Mouse (Mus musculus) kidney, embryonic 16.5 days (tissue): ENCODE results near the gene Cntn6. TPM values are rescaled to one million over a fixed set of nuclear protein-coding genes. Genes with fewer than 3 reads are reported as not detected.

Source experiments
- ATAC-seq: fragments of 200-750 bp; cut with Nextera tagmentation; 2 replicates; pipeline ENCODE4 v1.8.0; 2017; ENCODE audit warnings: moderate TSS enrichment; ENCODE audit not compliant: low FRiP score, low TSS enrichment
- H3K27ac ChIP-seq: fragments of 300-500 bp; sonication (generic); 2 replicates; pipeline ENCODE4 v1.5.1; 2014; ENCODE audit warnings: low read length
- H3K27me3 ChIP-seq: fragments of 300-500 bp; sonication (generic); 2 replicates; pipeline ENCODE4 v1.6.1; 2014; ENCODE audit warnings: low read length, control low read depth, mixed read lengths; ENCODE audit not compliant: insufficient read depth
- H3K36me3 ChIP-seq: fragments of 300-500 bp; sonication (generic); 2 replicates; pipeline ENCODE4 v1.6.1; 2014; ENCODE audit warnings: low read length, control low read depth, mixed read lengths; ENCODE audit not compliant: insufficient read depth
- H3K4me1 ChIP-seq: fragments of 300-500 bp; sonication (generic); 2 replicates; pipeline ENCODE4 v1.6.1; 2014; ENCODE audit warnings: low read length, control low read depth, mixed read lengths; ENCODE audit not compliant: insufficient read depth
- H3K4me2 ChIP-seq: fragments of 300-500 bp; sonication (generic); replicated peaks from 2 replicates; pipeline ENCODE4 v1.6.1; 2014; ENCODE audit warnings: low read depth, low read length
- H3K4me3 ChIP-seq: fragments of 300-500 bp; sonication (generic); 2 replicates; pipeline ENCODE4 v1.5.1; 2014; ENCODE audit warnings: mild to moderate bottlenecking, low read length
- H3K9ac ChIP-seq: fragments of 300-500 bp; sonication (generic); replicated peaks from 2 replicates; pipeline ENCODE4 v1.6.1; 2014; ENCODE audit warnings: low read length
- H3K9me3 ChIP-seq: fragments of 300-500 bp; sonication (generic); 2 replicates; pipeline ENCODE4 v1.6.1; 2016; ENCODE audit warnings: low read length, control low read depth
- WGBS: fragments of 180-500 bp; shearing (Covaris S2); extraction: QIAGEN DNeasy Blood & Tissue Kit; methylation state at CpG from one replicate; pipeline ENCODE4 v1.1.7; 2014; 5-methylcytosine and 5-hydroxymethylcytosine counted together
- polyA plus RNA-seq: library from polyadenylated mRNA; unstranded; fragments of >200 nt; fragmentation: Nextera tagmentation; extraction: Ambion mirVana; gene quantifications from 2 replicates; pipeline ENCODE4 v1.2.1, GENCODE M21; 2015

Cntn6 gene
- polyA plus RNA-seq, 1 experiment from 2014 or later: 2.9 TPM

DNA sequence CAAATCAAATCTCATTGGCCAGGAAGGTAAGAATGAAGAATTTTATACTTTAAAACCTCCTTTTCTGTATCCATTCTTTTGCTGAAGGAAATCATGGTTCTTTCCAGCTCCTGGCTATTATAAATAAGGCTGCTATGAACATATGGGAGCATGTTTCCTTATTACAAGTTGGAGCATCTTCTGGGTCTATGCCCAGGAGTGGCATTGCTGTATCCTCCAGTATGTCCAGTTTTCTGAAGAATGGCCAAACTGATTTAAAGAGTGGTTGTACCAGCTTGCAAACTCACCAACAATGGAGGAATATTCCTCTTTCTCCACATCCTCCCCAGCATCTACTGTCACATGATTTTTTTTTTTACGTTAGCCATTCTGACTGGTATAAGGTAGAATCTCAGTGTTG lies 241.7 kb downstream of the Cntn6 start:
- no peak overlapping the region for H3K4me2 ChIP-seq
- no peak for ATAC-seq

GRCm38 (mm10) chr6:104738999-104739398 lies 246.4 kb downstream of the Cntn6 start:
- Histone ChIP-seq H3K36me3 (no peaks in the 10 kb centered on the region), H3K4me1 (no peaks in the 10 kb centered on the region), H3K9ac (no peak overlapping the region), H3K4me3 (no peak overlapping the region), H3K27me3 (no peaks in the 10 kb centered on the region), H3K4me2 (no peak overlapping the region), H3K27ac (no peak overlapping the region), H3K9me3 (no peaks in the 10 kb centered on the region)
- WGBS: 88% methylated on average over 4 of the region's 4 CpGs
- no peak for ATAC-seq

More for the DNA sequence above, 241.7 kb downstream of the Cntn6 start:
- Histone ChIP-seq H3K27me3 (no peaks in the 10 kb centered on the region), H3K9ac (no peak overlapping the region), H3K36me3 (no peaks in the 10 kb centered on the region), H3K27ac (no peak overlapping the region), H3K4me1 (no peaks in the 10 kb centered on the region), H3K9me3 (no peaks in the 10 kb centered on the region), H3K4me3 (no peak overlapping the region)
- 96% methylated on average over 1 of the region's 1 CpGs for WGBS

GRCm38 (mm10) chr6:104758125-104758524 lies 265.5 kb downstream of the Cntn6 start:
- Histone ChIP-seq H3K9ac (no peak overlapping the region), H3K27ac (no peak overlapping the region), H3K4me1 (no peaks in the 10 kb centered on the region), H3K36me3 (no peaks in the 10 kb centered on the region), H3K4me2 (no peak overlapping the region), H3K27me3 (no peaks in the 10 kb centered on the region), H3K9me3 (no peaks in the 10 kb centered on the region), H3K4me3 (no peak overlapping the region)
- no peak for ATAC-seq

DNA sequence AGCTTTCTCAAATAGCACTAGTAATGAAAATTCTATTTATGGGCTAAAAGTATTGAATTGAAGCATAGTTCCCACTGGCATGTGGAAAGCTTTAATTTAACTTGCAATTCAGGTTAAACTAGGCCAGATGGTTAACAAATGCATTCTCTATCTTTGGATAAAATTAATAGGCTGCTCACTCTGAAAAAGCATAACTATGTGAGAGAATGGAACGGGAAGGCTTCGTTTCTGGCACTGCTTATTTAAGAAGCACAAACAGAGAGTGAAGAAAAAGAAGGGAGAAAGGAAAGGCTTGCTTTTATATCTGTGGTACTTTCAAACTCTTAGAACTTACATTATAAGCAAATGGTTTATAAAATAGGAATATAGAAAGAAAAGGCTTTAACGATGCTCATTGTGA lies 268.6 kb downstream of the Cntn6 start:
- ATAC-seq: no peak
- H3K9me3 ChIP-seq: no peaks in the 10 kb centered on the region
- H3K27me3 ChIP-seq: no peaks in the 10 kb centered on the region
- H3K4me3 ChIP-seq: no peak overlapping the region
- no peaks in the 10 kb centered on the region for H3K4me1 ChIP-seq
- H3K4me2 ChIP-seq: no peak overlapping the region
- no peaks in the 10 kb centered on the region for H3K36me3 ChIP-seq
- WGBS: 79% methylated on average over 3 of the region's 3 CpGs
- no peak overlapping the region for H3K9ac ChIP-seq
- H3K27ac ChIP-seq: no peak overlapping the region

DNA sequence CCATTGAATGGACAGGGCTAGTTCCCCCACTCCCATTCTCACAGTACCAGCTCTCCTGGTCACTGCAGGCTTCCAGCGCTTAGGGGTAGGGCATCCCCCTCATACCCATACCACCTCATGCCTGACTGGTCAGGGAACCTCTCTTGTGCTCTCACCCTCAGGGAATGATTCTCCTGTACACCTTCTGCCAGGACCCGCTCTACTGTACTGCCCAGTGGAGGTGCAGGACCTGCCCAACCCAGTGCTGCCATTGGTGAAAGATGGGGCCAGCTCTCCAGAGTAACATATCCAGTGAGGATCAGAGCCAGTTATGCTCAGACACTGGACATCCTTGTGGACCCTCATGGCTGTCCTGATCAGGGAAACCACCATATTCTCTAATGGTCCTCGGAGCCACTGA lies 291.3 kb downstream of the Cntn6 start:
- Histone ChIP-seq H3K9ac (no peak overlapping the region), H3K27me3 (no peaks in the 10 kb centered on the region), H3K9me3 (no peaks in the 10 kb centered on the region), H3K4me3 (no peak overlapping the region), H3K4me2 (no peak overlapping the region), H3K4me1 (no peaks in the 10 kb centered on the region), H3K36me3 (no peaks in the 10 kb centered on the region), H3K27ac (no peak overlapping the region)
- peak; percentile 51; the same call in 1 of the 2 replicates for ATAC-seq
- WGBS: 96% methylated on average over 3 of the region's 3 CpGs

- 73% methylated on average over 2 of the region's 2 CpGs for WGBS
- H3K27me3 ChIP-seq: no peaks in the 10 kb centered on the region
- H3K4me2 ChIP-seq: no peak overlapping the region
- H3K36me3 ChIP-seq: no peaks in the 10 kb centered on the region
- no peak for ATAC-seq
- H3K27ac ChIP-seq: no peak overlapping the region
- H3K4me1 ChIP-seq: no peaks in the 10 kb centered on the region
- no peak overlapping the region for H3K4me3 ChIP-seq
- H3K9ac ChIP-seq: no peak overlapping the region
- no peaks in the 10 kb centered on the region for H3K9me3 ChIP-seq
Observed at GRCm38 (mm10) chr6:104787502-104787901, 294.9 kb downstream of the Cntn6 start.

DNA sequence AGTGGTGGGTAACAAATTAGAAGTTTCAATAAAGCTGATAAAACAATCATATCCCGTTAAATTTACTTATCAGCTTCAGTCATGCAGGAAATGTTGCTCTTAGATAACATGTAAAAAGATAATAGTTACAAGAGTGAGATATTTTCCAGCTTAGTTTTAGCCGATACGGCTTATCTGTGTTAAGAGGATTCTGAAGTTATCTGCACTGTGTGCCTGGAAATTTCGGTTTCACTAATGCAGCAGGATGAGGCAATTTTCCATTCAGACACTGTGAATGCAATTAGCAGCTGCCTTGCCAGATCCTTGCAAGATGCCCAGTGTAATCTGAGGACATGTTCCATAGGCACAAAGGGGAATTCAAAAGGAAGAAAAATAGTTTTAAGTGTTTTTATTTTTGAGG lies 315.9 kb downstream of the Cntn6 start:
- Histone ChIP-seq H3K4me1 (no peaks in the 10 kb centered on the region), H3K9ac (no peak overlapping the region), H3K9me3 (no peaks in the 10 kb centered on the region), H3K4me3 (no peak overlapping the region), H3K27ac (no peak overlapping the region), H3K36me3 (no peaks in the 10 kb centered on the region), H3K27me3 (no peaks in the 10 kb centered on the region), H3K4me2 (no peak overlapping the region)
- no peak for ATAC-seq
- WGBS: 74% methylated on average over 4 of the region's 4 CpGs

DNA sequence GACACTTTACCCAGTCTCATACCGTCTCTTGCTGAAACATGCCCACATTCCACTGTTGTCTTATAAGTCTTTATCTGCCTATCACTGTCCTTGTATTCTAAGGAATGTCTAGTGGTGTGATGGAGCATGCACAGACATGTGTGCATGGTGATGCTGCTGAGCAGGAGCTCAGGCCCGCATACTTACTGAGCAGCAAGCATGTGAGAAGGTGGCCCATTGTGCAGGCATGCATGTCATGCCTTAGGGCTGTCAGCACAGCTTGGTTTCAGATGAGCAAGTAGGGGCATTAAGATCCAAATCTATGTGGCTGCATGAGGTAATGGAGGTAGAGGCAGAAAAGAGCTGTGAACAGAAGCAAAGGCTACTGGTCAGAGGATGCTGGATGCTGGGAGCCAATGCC lies 323.0 kb downstream of the Cntn6 start:
- Histone ChIP-seq H3K36me3 (no peaks in the 10 kb centered on the region), H3K27ac (no peak overlapping the region), H3K4me1 (no peaks in the 10 kb centered on the region), H3K9ac (no peak overlapping the region), H3K4me3 (no peak overlapping the region), H3K9me3 (no peaks in the 10 kb centered on the region), H3K4me2 (no peak overlapping the region), H3K27me3 (no peaks in the 10 kb centered on the region)
- 72% methylated on average over 2 of the region's 2 CpGs for WGBS
- ATAC-seq: no peak; the same call in 1 of the 2 replicates

GRCm38 (mm10) chr6:104879711-104880110 lies 387.1 kb downstream of the Cntn6 start:
- ATAC-seq: no peak
- 81% methylated on average over 1 of the region's 1 CpGs for WGBS
- H3K4me2 ChIP-seq: no peak overlapping the region
- H3K4me1 ChIP-seq: no peaks in the 10 kb centered on the region
- H3K27me3 ChIP-seq: no peaks in the 10 kb centered on the region
- H3K9ac ChIP-seq: no peak overlapping the region
- no peaks in the 10 kb centered on the region for H3K36me3 ChIP-seq
- H3K4me3 ChIP-seq: no peak overlapping the region
- H3K9me3 ChIP-seq: no peaks in the 10 kb centered on the region
- H3K27ac ChIP-seq: no peak overlapping the region

- Histone ChIP-seq H3K9me3 (no peaks in the 10 kb centered on the region), H3K27me3 (no peaks in the 10 kb centered on the region), H3K4me2 (no peak overlapping the region), H3K9ac (no peak overlapping the region), H3K36me3 (no peaks in the 10 kb centered on the region), H3K4me1 (no peaks in the 10 kb centered on the region), H3K4me3 (no peak overlapping the region), H3K27ac (no peak overlapping the region)
- peak; percentile 75; the same call in 1 of the 2 replicates for ATAC-seq
- 28% methylated on average over 2 of the region's 2 CpGs for WGBS
Observed at GRCm38 (mm10) chr6:104884021-104884420, 391.4 kb downstream of the Cntn6 start.

DNA sequence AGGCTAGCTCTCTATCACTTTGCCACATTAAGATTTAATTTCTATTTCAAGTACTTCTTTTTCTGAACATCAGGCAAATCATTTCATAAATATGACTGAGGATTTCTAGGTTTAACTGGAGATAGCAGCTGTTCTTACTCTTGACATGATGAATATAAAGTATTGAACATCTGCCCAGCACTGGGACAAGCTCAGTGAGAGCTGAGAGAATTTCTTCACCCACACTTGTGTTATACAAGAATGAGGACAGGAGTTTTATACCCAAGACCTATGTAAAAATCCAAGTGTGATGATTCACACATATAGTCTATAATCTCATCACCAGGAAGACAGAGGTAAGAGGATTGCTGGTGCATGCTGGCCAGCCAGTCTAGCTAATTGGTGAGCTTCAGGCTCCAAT lies 393.2 kb downstream of the Cntn6 start:
- no peaks in the 10 kb centered on the region for H3K27me3 ChIP-seq
- no peak overlapping the region for H3K4me3 ChIP-seq

More for the DNA sequence above, 393.2 kb downstream of the Cntn6 start:
- no peaks in the 10 kb centered on the region for H3K9me3 ChIP-seq
- H3K9ac ChIP-seq: no peak overlapping the region
- no peak overlapping the region for H3K4me2 ChIP-seq
- ATAC-seq: no peak
- H3K4me1 ChIP-seq: no peaks in the 10 kb centered on the region
- no peaks in the 10 kb centered on the region for H3K36me3 ChIP-seq
- no peak overlapping the region for H3K27ac ChIP-seq
